Mouse (Mus musculus) CH12.LX (cell line): Measurements from ENCODE around the gene Adgrb3. TPM values are rescaled to one million over a fixed set of nuclear protein-coding genes. Genes with fewer than 3 reads are reported as not detected.
A peak's percentile ranks its signal among the peaks of the same experiment; 100 is the strongest.

Experiments used
- DNase-seq: peaks from one replicate; pipeline ENCODE4 v3.0.0-alpha.2; 2013; ENCODE audit errors: extremely low read depth
- H3K27ac ChIP-seq: 2 replicates; pipeline ENCODE4 v1.5.1; 2012; ENCODE audit warnings: low read depth, mild to moderate bottlenecking, control low read depth, moderate library complexity; ENCODE audit not compliant: insufficient read depth
- H3K27me3 ChIP-seq: replicated peaks from 2 replicates; pipeline ENCODE3; 2012; ENCODE audit warnings: inconsistent platforms
- H3K36me3 ChIP-seq, 2 experiments: replicated peaks in 1 of 2; 2 replicates each; pipeline versions ENCODE3 to v1.6.1; 2012; ENCODE audit warnings: inconsistent platforms in 1 of 2, low read length in 1 of 2, mild to moderate bottlenecking in 1 of 2, mixed read lengths in 1 of 2, moderate library complexity in 1 of 2; ENCODE audit not compliant: control insufficient read depth in 1 of 2, insufficient read depth in 1 of 2
- H3K4me1 ChIP-seq, 2 experiments: 2 replicates each; pipeline ENCODE4 v1.6.1; 2012; ENCODE audit warnings: inconsistent platforms in 1 of 2, moderate library complexity in 1 of 2; ENCODE audit not compliant: insufficient read depth in 2 of 2, control insufficient read depth in 1 of 2
- H3K4me2 ChIP-seq: 2 replicates; pipeline ENCODE4 v1.6.1; 2012; ENCODE audit warnings: low read depth, mild to moderate bottlenecking, control low read depth; ENCODE audit not compliant: poor library complexity, insufficient read depth, severe bottlenecking
- H3K4me3 ChIP-seq, 3 experiments: fragments of 150-350 bp in 1 of 3; sonication (generic) in 1 of 3; replicated peaks in 1 of 3; 2 replicates each; pipeline versions ENCODE3 to v1.5.1; 2011 to 2012; ENCODE audit warnings: low read depth in 2 of 3, low read length in 2 of 3, mild to moderate bottlenecking in 2 of 3, moderate library complexity in 2 of 3, control low read depth in 1 of 3, improper control_type of control experiment in 1 of 3, inconsistent platforms in 1 of 3, mixed read lengths in 1 of 3; ENCODE audit not compliant: poor library complexity in 1 of 3
- H3K79me2 ChIP-seq: replicated peaks from 2 replicates; pipeline ENCODE4 v1.6.1; 2012; ENCODE audit warnings: mild to moderate bottlenecking, moderate library complexity; ENCODE audit not compliant: control insufficient read depth, poor library complexity, insufficient read depth, severe bottlenecking; ENCODE audit errors: extremely low read depth
- H3K9ac ChIP-seq: 2 replicates; pipeline ENCODE4 v1.6.1; 2012; ENCODE audit warnings: low read depth, mild to moderate bottlenecking, control low read depth, moderate library complexity; ENCODE audit not compliant: insufficient read depth
- H3K9me3 ChIP-seq: replicated peaks from 2 replicates; pipeline ENCODE3; 2012; ENCODE audit warnings: low read length, inconsistent platforms, mixed read lengths
- CHD2 ChIP-seq: IDR thresholded peaks from 2 replicates; pipeline ENCODE4 v1.6.1; 2011; ENCODE audit warnings: low read length, improper control_type of control experiment
- CTCF ChIP-seq, 2 experiments: IDR thresholded peaks in 1 of 2; conservative IDR thresholded peaks in 1 of 2; 2 replicates each; pipeline ENCODE4 v1.5.1; 2011 to 2012; ENCODE audit warnings: low read depth in 2 of 2, low read length in 2 of 2, improper control_type of control experiment in 1 of 2, inconsistent platforms in 1 of 2, mild to moderate bottlenecking in 1 of 2, moderate library complexity in 1 of 2
- E2F4 ChIP-seq: IDR thresholded peaks from 2 replicates; pipeline ENCODE4 v1.6.1; 2011; ENCODE audit warnings: low read depth, low read length, improper control_type of control experiment; ENCODE audit not compliant: insufficient replicate concordance
- ELF1 ChIP-seq: IDR thresholded peaks from 2 replicates; pipeline ENCODE4 v1.6.1; 2014; ENCODE audit warnings: low read depth, mild to moderate bottlenecking, inconsistent platforms, low read length, improper control_type of control experiment
- EP300 ChIP-seq: IDR thresholded peaks from 2 replicates; pipeline ENCODE4 v1.6.1; 2011; ENCODE audit warnings: low read length, improper control_type of control experiment
- ETS1 ChIP-seq: conservative IDR thresholded peaks from 2 replicates; pipeline ENCODE4 v1.6.1; 2012; ENCODE audit warnings: low read depth, mild to moderate bottlenecking, inconsistent platforms, low read length, improper control_type of control experiment, moderate library complexity
- GABPA ChIP-seq: IDR thresholded peaks from 2 replicates; pipeline ENCODE4 v1.6.1; 2012; ENCODE audit warnings: low read depth, low read length, improper control_type of control experiment, inconsistent platforms; ENCODE audit not compliant: insufficient replicate concordance
- IRF4 ChIP-seq: IDR thresholded peaks from 2 replicates; pipeline ENCODE4 v1.6.1; 2014; ENCODE audit warnings: low read depth, mild to moderate bottlenecking, inconsistent platforms, low read length, improper control_type of control experiment
- JUND ChIP-seq: conservative IDR thresholded peaks from 2 replicates; pipeline ENCODE4 v1.6.1; 2011; ENCODE audit warnings: low read depth, low read length, improper control_type of control experiment
- KAT2A ChIP-seq: IDR thresholded peaks from 2 replicates; pipeline ENCODE4 v1.6.1; 2012; ENCODE audit warnings: low read length, improper control_type of control experiment, inconsistent platforms; ENCODE audit not compliant: insufficient replicate concordance
- MAX ChIP-seq: IDR thresholded peaks from 2 replicates; pipeline ENCODE4 v1.6.1; 2011; ENCODE audit warnings: low read length, improper control_type of control experiment
- NRF1 ChIP-seq: IDR thresholded peaks from 2 replicates; pipeline ENCODE4 v1.6.1; 2014; ENCODE audit warnings: low read depth, mild to moderate bottlenecking, inconsistent platforms, low read length, improper control_type of control experiment, moderate library complexity
- POLR2A ChIP-seq: IDR thresholded peaks from 2 replicates; pipeline ENCODE4 v1.6.1; 2011; ENCODE audit warnings: low read depth, mild to moderate bottlenecking, improper control_type of control experiment, low read length
- POLR2AphosphoS2 ChIP-seq: IDR thresholded peaks from 2 replicates; pipeline ENCODE4 v1.6.1; 2011; ENCODE audit warnings: low read depth, low read length, improper control_type of control experiment
- RAD21 ChIP-seq: IDR thresholded peaks from 2 replicates; pipeline ENCODE4 v1.6.1; 2011; ENCODE audit warnings: low read depth, mild to moderate bottlenecking, low read length, improper control_type of control experiment, moderate library complexity
- RCOR1 ChIP-seq: conservative IDR thresholded peaks from 2 replicates; pipeline ENCODE4 v1.6.1; 2012; ENCODE audit warnings: low read depth, mild to moderate bottlenecking, inconsistent platforms, low read length, improper control_type of control experiment
- SIN3A ChIP-seq: IDR thresholded peaks from 2 replicates; pipeline ENCODE4 v1.6.1; 2012; ENCODE audit warnings: low read length, improper control_type of control experiment, inconsistent platforms
- SMC3 ChIP-seq: IDR thresholded peaks from 2 replicates; pipeline ENCODE4 v1.6.1; 2011; ENCODE audit warnings: low read depth, low read length, improper control_type of control experiment
- TBP ChIP-seq: conservative IDR thresholded peaks from 2 replicates; pipeline ENCODE4 v1.6.1; 2011; ENCODE audit warnings: low read depth, low read length, improper control_type of control experiment
- TCF12 ChIP-seq: IDR thresholded peaks from 2 replicates; pipeline ENCODE4 v1.6.1; 2014; ENCODE audit warnings: low read depth, mild to moderate bottlenecking, inconsistent platforms, low read length, improper control_type of control experiment
- UBTF ChIP-seq: IDR thresholded peaks from 2 replicates; pipeline ENCODE4 v1.6.1; 2012; ENCODE audit warnings: low read depth, mild to moderate bottlenecking, inconsistent platforms, low read length, improper control_type of control experiment, moderate library complexity
- USF1 ChIP-seq: IDR thresholded peaks from 2 replicates; pipeline ENCODE4 v1.6.1; 2014; ENCODE audit warnings: low read depth, mild to moderate bottlenecking, inconsistent platforms, low read length, improper control_type of control experiment
- USF2 ChIP-seq: conservative IDR thresholded peaks from 2 replicates; pipeline ENCODE4 v1.6.1; 2011; ENCODE audit warnings: low read depth, low read length, improper control_type of control experiment
- ZC3H11A ChIP-seq: IDR thresholded peaks from 2 replicates; pipeline ENCODE4 v1.6.1; 2012; ENCODE audit warnings: low read depth, mild to moderate bottlenecking, inconsistent platforms, low read length, improper control_type of control experiment
- ZMIZ1 ChIP-seq: IDR thresholded peaks from 2 replicates; pipeline ENCODE4 v1.6.1; 2012; ENCODE audit warnings: low read depth, mild to moderate bottlenecking, inconsistent platforms, low read length, improper control_type of control experiment
- ZNF384 ChIP-seq: IDR thresholded peaks from 2 replicates; pipeline ENCODE4 v1.6.1; 2012; ENCODE audit warnings: low read depth, low read length, improper control_type of control experiment, inconsistent platforms
- dilution Hi-C: fragments of 300-500 bp; cut with MboI; formaldehyde crosslinking; loops from 2 replicates; pipeline ENCODE4 v1.14.3; 2020; ENCODE audit warnings: low sequenced_read_pairs; ENCODE audit not compliant: extremely low pct_unique_long_range_greater_than_20kb, extremely low pct_ligation_motif_present
- in situ Hi-C: fragments of 300-500 bp; cut with MboI; formaldehyde crosslinking; loops from 3 replicates; pipeline ENCODE4 v1.14.3; 2019; ENCODE audit warnings: low sequenced_read_pairs, low pct_ligation_motif_present, low pct_unique_long_range_greater_than_20kb, mixed read lengths
- polyA plus RNA-seq: library from polyadenylated mRNA; unstranded; fragments of >175 nt; gene quantifications from 2 replicates; pipeline ENCODE4 v1.2.1, GENCODE M21; 2012; ENCODE audit warnings: low read depth; ENCODE audit not compliant: insufficient read length
- total RNA-seq, 2 experiments: library from RNA; depleted of rRNA; stranded (reverse); fragments of 300-350 nt in 1 of 2; fragments of >200 nt in 1 of 2; gene quantifications; 2 replicates each; pipeline ENCODE4 v1.2.3; 2012 to 2014

Gene Adgrb3
- total and polyA plus RNA-seq, 3 experiments, result not detected

DNA sequence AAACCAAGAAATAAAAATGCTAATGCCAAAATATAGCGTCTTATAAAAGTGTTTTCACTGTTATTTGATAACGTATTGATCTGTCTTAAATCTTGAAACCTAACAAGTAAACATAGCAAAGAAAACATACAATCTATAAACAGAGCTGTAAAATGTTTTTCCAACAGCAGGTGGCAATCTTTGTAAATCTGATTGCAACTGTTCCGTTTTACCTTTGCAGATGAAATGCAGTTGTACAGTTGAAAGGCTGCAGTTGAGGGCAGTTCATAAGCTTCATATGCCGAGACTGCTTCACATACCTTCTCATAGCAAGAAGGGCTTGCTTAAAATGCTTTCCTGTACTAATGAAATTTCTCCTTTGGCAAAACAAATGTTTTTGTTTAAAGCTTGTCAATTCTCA lies 302.5 kb downstream of the Adgrb3 start:
- no peak overlapping the region for H3K4me3 ChIP-seq
- no peaks in the 10 kb centered on the region for H3K27me3 ChIP-seq
- H3K4me2 ChIP-seq, result no peak overlapping the region
- DNase-seq, result no peak
- no peaks in the 10 kb centered on the region for H3K4me1 ChIP-seq
- no peaks in the 10 kb centered on the region for H3K79me2 ChIP-seq
- TF ChIP-seq KAT2A (no peak), CHD2 (no peak), ZMIZ1 (no peak)
- TF ChIP-seq, all 38 proteins: peak for 0
- in situ Hi-C loops, result no loop called here
- dilution Hi-C loops, result no loop called here
- H3K27ac ChIP-seq, result no peak overlapping the region
- H3K9me3 ChIP-seq, result peaks cover 27% of the 10 kb centered on the region
- no peak overlapping the region for H3K9ac ChIP-seq
- H3K36me3 ChIP-seq, result no peaks in the 10 kb centered on the region

DNA sequence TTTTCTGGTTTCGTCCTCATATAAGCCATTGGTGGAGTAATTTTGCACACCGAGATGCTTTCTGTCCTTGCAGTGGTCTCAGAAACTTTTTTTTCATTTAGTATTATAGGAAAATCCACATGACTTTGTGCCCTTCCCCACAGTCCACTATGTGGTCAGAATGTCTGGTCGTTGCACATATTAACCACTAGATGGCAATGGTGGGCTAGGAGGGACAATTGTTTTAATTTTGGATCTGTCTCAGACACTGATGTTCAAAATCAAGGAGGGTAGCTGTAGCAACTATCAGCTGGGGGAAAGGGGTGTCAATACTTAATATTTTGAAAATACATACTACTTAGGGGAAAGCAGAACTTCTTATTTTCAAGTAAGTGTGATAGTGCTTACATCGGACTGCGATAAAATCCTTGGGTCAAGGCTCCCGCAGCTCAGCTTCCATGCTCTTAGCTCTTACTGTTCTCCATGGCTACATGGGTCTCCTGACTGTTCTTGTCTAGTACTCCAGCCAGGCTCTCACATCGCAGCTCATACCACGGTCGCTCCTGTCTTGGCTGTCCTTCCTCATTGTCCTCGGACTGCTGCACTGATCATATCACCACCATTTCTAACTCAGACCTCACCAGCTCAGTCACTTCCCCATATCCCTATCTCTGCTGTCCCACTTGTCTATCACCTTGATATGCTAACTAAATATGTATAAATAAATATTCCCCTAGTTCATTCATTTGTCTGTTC lies 319.0 kb downstream of the Adgrb3 start:
- Histone ChIP-seq H3K36me3 (no peaks in the 10 kb centered on the region), H3K4me1 (no peaks in the 10 kb centered on the region), H3K9me3 (peaks cover 48% of the 10 kb centered on the region), H3K79me2 (no peaks in the 10 kb centered on the region), H3K27me3 (no peaks in the 10 kb centered on the region), H3K9ac (no peak overlapping the region), H3K4me3 (no peak overlapping the region), H3K27ac (no peak overlapping the region), H3K4me2 (no peak overlapping the region)
- DNase-seq, result peak; percentile 0
- in situ Hi-C loops (no loop called here), dilution Hi-C loops (no loop called here)
- no peak for TF ChIP-seq ZNF384
- TF ChIP-seq RAD21, result peak; percentile 49
- TF ChIP-seq JUND, result no peak
- TF ChIP-seq CTCF (conservative IDR thresholded peaks at IDR 0.05 in 1 of 2, IDR thresholded peaks at IDR 0.05 in 1 of 2; ENCODE audit: low read depth in 2 of 2, low read length in 2 of 2), result peak; percentile 30 to 60; a peak in 2 of 4 replicates
- TF ChIP-seq SIN3A, result no peak
- TF ChIP-seq POLR2AphosphoS2, result no peak
- peak; percentile 48 for TF ChIP-seq SMC3
- no peak for TF ChIP-seq USF1
- no peak for TF ChIP-seq IRF4
- no peak for TF ChIP-seq USF2
- no peak for TF ChIP-seq ELF1
- no peak for TF ChIP-seq POLR2A

DNA sequence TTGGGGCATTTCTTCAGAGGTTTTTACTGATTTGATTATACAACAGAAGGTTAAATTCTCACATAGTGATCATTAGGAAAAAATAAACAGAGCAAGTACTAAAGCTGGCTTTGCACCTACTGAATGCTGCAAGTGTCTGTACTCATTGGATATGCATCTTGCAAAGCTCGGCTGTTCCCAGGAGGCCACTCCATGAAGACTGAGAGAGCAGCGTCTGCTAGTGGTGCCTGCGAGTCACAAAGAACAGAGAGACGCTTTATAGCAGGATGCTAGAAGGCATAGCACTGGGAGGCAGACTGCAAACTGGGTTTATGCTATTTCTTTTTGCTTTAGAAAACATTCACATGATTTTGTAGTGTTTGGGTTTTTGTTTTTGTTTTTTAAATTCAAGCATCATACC lies 325.2 kb downstream of the Adgrb3 start:
- Histone ChIP-seq H3K4me2 (no peak overlapping the region), H3K27me3 (no peaks in the 10 kb centered on the region), H3K9me3 (peaks cover 34% of the 10 kb centered on the region), H3K4me3 (no peak overlapping the region), H3K4me1 (no peaks in the 10 kb centered on the region), H3K9ac (no peak overlapping the region), H3K79me2 (no peaks in the 10 kb centered on the region), H3K36me3 (no peaks in the 10 kb centered on the region), H3K27ac (no peak overlapping the region)
- DNase-seq, result no peak
- dilution Hi-C loops (no loop called here), in situ Hi-C loops (no loop called here)
- TF ChIP-seq MAX (no peak), ZC3H11A (no peak), TBP (no peak), KAT2A (no peak), TCF12 (no peak), ETS1 (no peak), GABPA (no peak), NRF1 (no peak), CHD2 (no peak), UBTF (no peak), EP300 (no peak), ZMIZ1 (no peak), E2F4 (no peak), RCOR1 (no peak), ELF1 (no peak), SMC3 (no peak), IRF4 (no peak)
